Mouse (Mus musculus) mammary gland, adult 2 months (tissue): ENCODE data around the gene Olfr1082. TPM values are rescaled to one million over a fixed set of nuclear protein-coding genes. Genes with fewer than 3 reads are reported as not detected.

ENCODE experiments used
- polyA plus RNA-seq: library from polyadenylated mRNA; depleted of rRNA; stranded (reverse); fragments of >200 nt; gene quantifications from 2 replicates; pipeline ENCODE4 v1.2.3, GENCODE M21; 2012; ENCODE audit warnings: low replicate concordance; rRNA removed

The Olfr1082 gene
- not detected in 2 replicates for polyA plus RNA-seq

DNA sequence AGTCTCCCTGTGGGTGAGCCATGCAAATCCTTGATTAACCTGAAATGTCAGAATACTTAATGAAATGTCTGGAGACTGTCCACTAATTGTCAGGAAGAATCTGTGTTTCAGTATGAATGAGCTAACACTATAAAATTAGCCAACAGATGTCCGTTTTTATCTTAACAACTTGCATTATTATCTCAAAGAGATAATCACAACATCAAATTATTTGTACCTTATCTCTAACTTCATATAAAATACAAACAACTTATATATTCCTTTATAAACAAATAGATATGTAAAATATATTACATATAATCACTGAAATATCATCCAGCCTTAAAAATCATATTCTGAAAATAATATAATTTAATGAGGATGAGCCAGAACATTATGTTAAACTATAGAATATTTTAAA is at the start of gene Olfr1082:
Olfr1082 (minus strand) TSS at position 101 of the 400 bp plus-strand sequence.

DNA sequence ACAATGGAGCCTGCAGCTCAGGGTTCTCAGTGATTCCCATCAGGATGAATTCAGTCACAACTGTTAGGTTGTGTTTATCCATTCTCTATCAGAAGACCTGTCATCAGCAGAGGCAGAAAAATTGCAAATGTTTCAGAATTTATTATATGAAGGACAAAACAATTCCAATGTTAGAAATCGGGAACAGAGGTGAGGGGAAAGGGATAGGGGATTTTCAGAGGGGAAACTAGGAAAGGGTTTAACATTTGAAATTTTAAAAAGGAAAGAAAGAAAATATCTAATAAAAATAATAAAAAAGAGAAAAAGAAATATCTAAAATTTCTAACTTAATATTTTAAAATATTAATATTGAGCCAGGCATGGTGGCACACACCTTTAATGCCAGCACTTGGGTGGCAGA is 40.9 kb upstream of the Olfr1082 start, which contains the start of gene Olfr1084:
Olfr1084 (minus strand) TSS at position 101 of the 400 bp plus-strand sequence.

DNA sequence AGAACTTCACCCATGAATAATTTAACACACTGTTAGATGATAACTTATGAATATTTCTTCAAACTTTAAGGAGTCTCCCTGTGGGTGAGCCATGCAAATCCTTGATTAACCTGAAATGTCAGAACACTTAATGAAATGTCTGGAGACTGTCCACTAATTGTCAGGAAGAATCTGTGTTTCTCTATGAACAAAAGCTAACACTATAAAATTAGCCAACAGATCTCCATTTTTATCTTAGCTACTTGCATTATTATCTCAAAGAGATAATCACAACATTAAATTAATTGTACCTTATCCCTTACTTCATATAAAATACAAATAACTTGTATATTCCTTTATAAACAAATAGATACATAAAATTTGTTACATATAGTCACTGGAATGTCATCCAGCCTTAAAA is 40.6 kb downstream of the Olfr1082 start, which contains the start of gene Olfr1080:
Olfr1080 (minus strand) TSS at position 101 of the 400 bp plus-strand sequence.

Other genes starting within 250 kb of the Olfr1082 start
- gene Olfr1055, start 248.7 kb downstream of the Olfr1082 start, polyA plus RNA-seq = not detected in 2 replicates
- not detected in 2 replicates for gene Olfr1056, start 236.5 kb downstream of the Olfr1082 start, polyA plus RNA-seq
- gene Olfr1057, start 220.6 kb downstream of the Olfr1082 start, polyA plus RNA-seq = not detected in 2 replicates
- not detected in 2 replicates for gene Olfr1058, start 210.4 kb downstream of the Olfr1082 start, polyA plus RNA-seq
- gene Olfr1061, start 184.9 kb downstream of the Olfr1082 start, polyA plus RNA-seq = not detected in 2 replicates
- gene Olfr1062, start 172.2 kb downstream of the Olfr1082 start, polyA plus RNA-seq = not detected in 2 replicates
- gene Olfr1065, start 148.4 kb downstream of the Olfr1082 start, polyA plus RNA-seq = not detected in 2 replicates
- not detected in 2 replicates for gene Olfr1066, start 142.7 kb downstream of the Olfr1082 start, polyA plus RNA-seq
- gene Olfr228, start 111.6 kb downstream of the Olfr1082 start, polyA plus RNA-seq = not detected in 2 replicates
- not detected in 2 replicates for gene Olfr1076, start 90.5 kb downstream of the Olfr1082 start, polyA plus RNA-seq
- gene Olfr1079, start 56.5 kb downstream of the Olfr1082 start, polyA plus RNA-seq = not detected in 2 replicates
- not detected in 2 replicates for gene Olfr1080, start 40.7 kb downstream of the Olfr1082 start, polyA plus RNA-seq
- gene Olfr1084, start 40.8 kb upstream of the Olfr1082 start, polyA plus RNA-seq = not detected in 2 replicates
- not detected in 2 replicates for gene Olfr1085, start 63.1 kb upstream of the Olfr1082 start, polyA plus RNA-seq
- not detected in 2 replicates for gene Olfr1086, start 81.1 kb upstream of the Olfr1082 start, polyA plus RNA-seq
- gene Olfr1087, start 99.4 kb upstream of the Olfr1082 start, polyA plus RNA-seq = not detected in 2 replicates
- gene Olfr1089, start 134.7 kb upstream of the Olfr1082 start, polyA plus RNA-seq = not detected in 2 replicates
- gene Olfr1090, start 160.0 kb upstream of the Olfr1082 start, polyA plus RNA-seq = not detected in 2 replicates
- gene Olfr1093, start 183.5 kb upstream of the Olfr1082 start, polyA plus RNA-seq = not detected in 2 replicates
- not detected in 2 replicates for gene Olfr141, start 211.1 kb upstream of the Olfr1082 start, polyA plus RNA-seq
- gene Olfr1094, start 225.7 kb upstream of the Olfr1082 start, polyA plus RNA-seq = not detected in 2 replicates